Mouse (Mus musculus) midbrain, embryonic 11.5 days (tissue): Measurements from ENCODE around the gene Rab24. TPM values are rescaled to one million over a fixed set of nuclear protein-coding genes. Genes with fewer than 3 reads are reported as not detected.

Source experiments
- ATAC-seq: fragments of 200-750 bp; cut with Nextera tagmentation; 2 replicates; pipeline ENCODE4 v1.8.0; 2017; ENCODE audit warnings: moderate TSS enrichment, moderate library complexity; ENCODE audit not compliant: low FRiP score
- DNase-seq: peaks from one replicate; pipeline ENCODE4 v3.0.0; 2015; ENCODE audit warnings: low spot score; ENCODE audit errors: missing footprints
- H3K27ac ChIP-seq: fragments of 300-500 bp; sonication (generic); 2 replicates; pipeline ENCODE4 v1.5.1; 2014; ENCODE audit warnings: low read depth, low read length
- H3K27me3 ChIP-seq: fragments of 300-500 bp; sonication (generic); 2 replicates; pipeline ENCODE4 v1.6.1; 2014; ENCODE audit warnings: mild to moderate bottlenecking, low read length, moderate library complexity, mixed read lengths; ENCODE audit not compliant: control insufficient read depth, insufficient read depth
- H3K36me3 ChIP-seq: fragments of 300-500 bp; sonication (generic); 2 replicates; pipeline ENCODE4 v1.6.1; 2014; ENCODE audit warnings: mild to moderate bottlenecking, low read length, moderate library complexity, mixed read lengths; ENCODE audit not compliant: control insufficient read depth, insufficient read depth
- H3K4me1 ChIP-seq: fragments of 300-500 bp; sonication (generic); 2 replicates; pipeline ENCODE4 v1.6.1; 2014; ENCODE audit warnings: low read length; ENCODE audit not compliant: control insufficient read depth, insufficient read depth
- H3K4me2 ChIP-seq: fragments of 300-500 bp; sonication (generic); 2 replicates; pipeline ENCODE4 v1.6.1; 2014; ENCODE audit warnings: mild to moderate bottlenecking, moderate library complexity
- H3K4me3 ChIP-seq: fragments of 300-500 bp; sonication (generic); 2 replicates; pipeline ENCODE4 v1.5.1; 2014; ENCODE audit warnings: low read depth, low read length
- H3K9ac ChIP-seq: fragments of 300-500 bp; sonication (generic); 2 replicates; pipeline ENCODE4 v1.6.1; 2014; ENCODE audit warnings: low read length
- H3K9me3 ChIP-seq: fragments of 300-500 bp; sonication (generic); 2 replicates; pipeline ENCODE4 v1.6.1; 2016; ENCODE audit warnings: low read length; ENCODE audit not compliant: control insufficient read depth
- WGBS: fragments of 180-500 bp; shearing (Covaris S2); extraction: QIAGEN DNeasy Blood & Tissue Kit; methylation state at CpG from one replicate; pipeline ENCODE4 v1.1.7; 2014; 5-methylcytosine and 5-hydroxymethylcytosine counted together
- polyA plus RNA-seq: library from polyadenylated mRNA; unstranded; fragments of >200 nt; fragmentation: Nextera tagmentation; extraction: Ambion mirVana; gene quantifications from 2 replicates; pipeline ENCODE4 v1.2.1, GENCODE M21; 2014

Gene Rab24
- polyA plus RNA-seq, result 87.9 and 88.0 TPM in 2 replicates

DNA sequence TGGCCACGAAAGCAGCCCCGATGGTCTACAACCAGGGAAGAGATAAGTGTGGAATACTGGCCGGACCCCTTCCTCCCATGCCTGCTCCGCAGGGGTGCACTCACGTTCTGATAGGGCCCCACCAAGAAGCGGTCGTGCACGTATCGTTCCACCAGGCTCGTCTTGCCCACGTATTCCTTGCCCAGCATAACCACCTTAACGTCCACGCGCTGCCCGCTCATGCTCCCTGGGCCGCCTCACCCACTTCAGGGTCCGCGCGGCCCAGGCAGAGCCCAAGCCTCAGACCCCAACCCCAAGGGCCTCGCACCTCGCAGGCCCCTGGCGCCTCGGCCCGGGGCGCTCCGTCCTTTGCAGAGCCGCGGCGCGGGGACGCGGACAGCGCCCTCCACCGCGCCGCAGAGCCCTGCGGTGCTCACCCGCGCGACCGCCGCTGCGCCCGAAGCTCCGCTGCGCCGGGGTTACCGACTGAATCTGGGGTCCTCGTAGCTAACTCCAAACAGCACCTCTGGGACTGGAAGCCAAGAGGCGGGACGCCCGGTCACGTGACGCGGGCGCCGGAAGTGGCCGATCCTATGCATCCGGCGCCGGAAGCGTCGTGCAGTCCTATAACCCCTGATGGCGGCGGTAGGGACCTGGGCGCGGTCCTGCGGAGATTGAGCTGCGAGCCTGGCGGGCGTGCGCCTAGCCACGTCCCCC is at the start of gene Rab24:
Rab24 (minus strand) TSS at position 513 of the 696 bp plus-strand sequence.
- no peak within 1 kb of the TSS for H3K27ac ChIP-seq
- DNase-seq (peak; percentile 100), ATAC-seq (peak; percentile 91)
- peak within 1 kb of the TSS; percentile 88 for H3K9ac ChIP-seq
- no peaks in the 10 kb centered on the region for H3K27me3 ChIP-seq
- H3K36me3 ChIP-seq, result peaks cover 22% of the 10 kb centered on the region; the same call in 1 of the 2 replicates
- peaks cover 21% of the 10 kb centered on the region for H3K4me1 ChIP-seq
- H3K4me3 ChIP-seq, result peak within 1 kb of the TSS; percentile 89
- peak within 1 kb of the TSS; percentile 82 for H3K4me2 ChIP-seq
- under 1% methylated on average over 73 of the region's 73 CpGs for WGBS
- H3K9me3 ChIP-seq, result no peaks in the 10 kb centered on the region

DNA sequence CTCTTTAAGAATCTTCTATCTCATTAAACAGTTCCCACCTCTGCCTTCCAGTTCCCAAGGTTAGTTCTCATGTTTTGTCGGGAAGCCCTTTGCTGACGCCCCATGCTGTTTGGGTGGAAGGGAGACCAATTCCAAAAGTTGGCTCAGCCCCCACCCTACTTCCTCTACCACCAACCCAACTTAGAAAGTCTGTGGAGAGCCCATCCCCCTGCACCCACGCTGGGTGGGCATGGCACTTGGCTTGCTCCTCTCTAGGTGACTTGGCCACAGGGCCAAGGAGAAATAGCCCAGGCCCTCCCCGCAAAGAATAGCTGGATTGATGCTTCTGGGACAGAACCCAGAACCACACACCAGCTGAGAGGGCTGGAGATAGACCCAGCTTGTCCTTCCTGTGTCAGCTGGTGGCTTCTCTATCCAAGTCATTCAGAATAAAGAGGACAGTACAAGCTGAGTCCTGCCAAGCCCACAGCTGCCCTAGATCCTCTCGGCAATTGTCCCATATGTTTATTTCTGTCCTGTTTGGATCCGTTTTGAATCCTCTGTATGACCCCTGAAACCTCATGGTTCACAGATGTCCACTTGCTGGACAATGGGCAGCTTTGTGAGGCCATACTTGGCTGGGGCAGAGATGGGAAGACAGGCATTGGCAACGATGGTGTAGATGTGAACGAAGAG is 49.4 kb upstream of the Rab24 start:
- WGBS, result 79% methylated on average over 8 of the region's 8 CpGs
- DNase-seq (no peak), ATAC-seq (no peak)
- Histone ChIP-seq H3K9ac (no peak overlapping the region), H3K9me3 (no peaks in the 10 kb centered on the region), H3K4me3 (no peak overlapping the region), H3K27ac (no peak overlapping the region), H3K27me3 (no peaks in the 10 kb centered on the region), H3K4me2 (no peak overlapping the region), H3K36me3 (no peaks in the 10 kb centered on the region), H3K4me1 (no peaks in the 10 kb centered on the region)

DNA sequence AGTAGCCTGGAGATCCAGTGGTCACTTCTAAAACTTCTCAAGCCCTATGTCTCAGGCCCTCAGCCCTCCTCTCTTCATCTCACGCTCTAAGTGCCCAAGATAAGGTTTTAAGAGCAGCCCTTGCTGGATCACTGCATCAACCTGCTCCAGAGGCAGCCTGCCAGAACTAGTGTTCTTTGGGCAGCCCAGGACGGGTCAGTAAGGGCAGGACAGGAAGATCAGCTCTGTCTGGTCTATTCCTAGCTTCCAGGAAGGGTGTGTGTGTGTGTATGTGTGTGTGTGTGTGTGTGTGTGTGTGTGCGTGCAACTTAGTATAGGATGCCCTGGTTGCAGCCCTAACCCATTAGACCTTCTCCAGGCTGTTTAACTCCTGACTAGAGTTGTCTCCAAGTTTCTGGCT is 48.5 kb upstream of the Rab24 start:
- no peaks in the 10 kb centered on the region for H3K4me1 ChIP-seq
- no peaks in the 10 kb centered on the region for H3K9me3 ChIP-seq
- H3K27ac ChIP-seq, result no peak overlapping the region
- H3K36me3 ChIP-seq, result no peaks in the 10 kb centered on the region
- ATAC-seq, result no peak
- no peak overlapping the region for H3K9ac ChIP-seq
- no peaks in the 10 kb centered on the region for H3K27me3 ChIP-seq
- no peak for DNase-seq
- no peak overlapping the region for H3K4me3 ChIP-seq
- 64% methylated on average over 3 of the region's 3 CpGs for WGBS
- H3K4me2 ChIP-seq, result no peak overlapping the region

DNA sequence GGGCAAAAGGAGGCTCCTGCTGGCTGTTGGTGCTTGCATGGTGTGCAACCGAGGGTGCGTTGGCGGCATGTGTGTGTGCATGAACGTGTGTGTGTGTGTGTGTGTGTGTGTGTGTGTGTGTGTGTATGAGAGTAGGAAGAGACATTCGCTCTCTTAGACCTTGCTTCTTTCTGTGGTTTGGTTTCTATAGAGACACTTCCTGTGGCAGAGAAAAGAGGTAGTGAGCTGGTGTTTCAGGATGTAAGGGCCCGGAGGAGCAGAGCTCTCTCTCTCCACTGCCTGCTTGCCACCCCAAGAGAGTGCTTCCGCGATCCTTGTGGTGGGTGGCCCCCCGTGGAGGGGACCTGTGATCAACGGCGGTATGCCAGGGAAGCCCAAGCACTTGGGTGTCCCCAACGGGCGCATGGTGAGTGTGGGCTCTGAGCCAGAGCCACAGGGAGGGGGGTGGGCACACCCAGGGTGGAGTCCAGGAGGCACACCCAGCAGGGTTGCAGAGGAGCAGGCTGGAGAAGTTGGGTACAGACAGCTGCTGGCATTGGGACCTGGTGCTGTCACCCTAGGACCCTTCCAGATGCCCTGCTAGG is 47.9 kb upstream of the Rab24 start, which contains the start of gene Rgs14:
Rgs14 (plus strand) TSS at position 202 of the 584 bp plus-strand sequence.
- no peak for ATAC-seq
- 71% methylated on average over 13 of the region's 13 CpGs for WGBS

DNA sequence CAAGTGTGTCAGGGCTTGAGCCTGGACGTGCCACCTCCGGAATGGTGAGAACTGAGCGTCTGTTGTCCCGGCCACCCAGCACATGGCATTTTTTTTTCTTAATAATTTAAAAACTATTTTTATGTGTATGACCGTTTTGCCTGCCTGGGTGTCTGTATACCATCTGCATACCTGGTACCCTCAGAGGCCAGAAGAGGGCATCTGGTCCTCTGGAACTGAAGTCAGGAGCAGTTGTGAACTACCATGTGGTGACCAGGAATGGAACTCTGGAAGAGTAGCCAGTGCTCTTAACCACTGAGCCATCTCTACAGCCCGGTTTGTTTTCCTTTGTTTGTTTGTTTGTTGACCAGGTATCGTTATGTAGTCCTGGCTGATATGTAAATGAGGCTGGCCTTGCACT is 46.7 kb upstream of the Rab24 start:
- Histone ChIP-seq H3K36me3 (no peaks in the 10 kb centered on the region), H3K9ac (no peak overlapping the region), H3K27ac (no peak overlapping the region), H3K9me3 (no peaks in the 10 kb centered on the region), H3K27me3 (no peaks in the 10 kb centered on the region), H3K4me1 (no peaks in the 10 kb centered on the region), H3K4me2 (no peak overlapping the region), H3K4me3 (no peak overlapping the region)
- ATAC-seq (no peak), DNase-seq (no peak)
- 82% methylated on average over 7 of the region's 7 CpGs for WGBS

More for the DNA sequence above, 47.9 kb upstream of the Rab24 start, which contains the start of gene Rgs14:
- Histone ChIP-seq H3K9me3 (no peaks in the 10 kb centered on the region), H3K27ac (no peak within 1 kb of the TSS), H3K4me2 (no peak within 1 kb of the TSS), H3K36me3 (no peaks in the 10 kb centered on the region), H3K4me1 (no peaks in the 10 kb centered on the region), H3K9ac (no peak within 1 kb of the TSS), H3K4me3 (no peak within 1 kb of the TSS), H3K27me3 (no peaks in the 10 kb centered on the region)
- no peak for DNase-seq

DNA sequence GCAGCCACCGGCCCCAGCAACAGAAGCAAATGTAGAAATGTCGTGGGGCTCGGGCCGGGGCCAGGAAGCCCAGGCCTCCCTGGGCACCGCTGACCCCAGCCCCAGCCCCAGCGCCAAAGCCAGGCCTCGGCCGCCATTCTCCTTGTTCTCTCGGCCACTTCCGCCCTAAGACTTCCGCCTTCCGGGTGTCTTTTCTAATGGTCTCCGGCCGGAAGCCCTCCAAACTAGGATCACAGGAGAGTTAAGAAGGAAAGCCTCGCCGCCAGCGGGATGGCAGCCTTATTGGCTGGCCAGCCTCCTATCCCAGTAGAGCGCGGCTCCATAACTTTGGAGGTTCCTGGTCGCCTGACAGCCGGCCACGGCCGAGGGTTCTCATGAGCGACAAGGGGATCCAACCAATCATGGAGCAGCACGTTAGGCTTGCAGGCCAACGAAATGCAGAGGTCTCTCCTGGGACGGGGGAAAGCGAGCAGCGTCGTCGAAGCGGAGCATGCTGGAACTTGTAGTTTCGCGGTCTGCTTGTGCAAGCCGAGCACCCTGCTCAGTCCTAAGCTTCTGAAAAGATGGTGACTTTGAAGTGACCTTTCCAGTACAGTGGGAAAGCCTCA is 40.8 kb upstream of the Rab24 start, which contains the start of gene Lman2:
Lman2 (minus strand) TSS at position 331 of the 608 bp plus-strand sequence.
- Histone ChIP-seq H3K4me1 (peaks cover 12% of the 10 kb centered on the region), H3K4me2 (peak within 1 kb of the TSS; percentile 87), H3K9ac (peak within 1 kb of the TSS; percentile 73), H3K36me3 (no peaks in the 10 kb centered on the region; the same call in 1 of the 2 replicates), H3K9me3 (no peaks in the 10 kb centered on the region), H3K27me3 (no peaks in the 10 kb centered on the region), H3K27ac (peak within 1 kb of the TSS; percentile 96), H3K4me3 (peak within 1 kb of the TSS; percentile 98)
- ATAC-seq (peak; percentile 99), DNase-seq (peak; percentile 99)
- under 1% methylated on average over 35 of the region's 35 CpGs for WGBS

DNA sequence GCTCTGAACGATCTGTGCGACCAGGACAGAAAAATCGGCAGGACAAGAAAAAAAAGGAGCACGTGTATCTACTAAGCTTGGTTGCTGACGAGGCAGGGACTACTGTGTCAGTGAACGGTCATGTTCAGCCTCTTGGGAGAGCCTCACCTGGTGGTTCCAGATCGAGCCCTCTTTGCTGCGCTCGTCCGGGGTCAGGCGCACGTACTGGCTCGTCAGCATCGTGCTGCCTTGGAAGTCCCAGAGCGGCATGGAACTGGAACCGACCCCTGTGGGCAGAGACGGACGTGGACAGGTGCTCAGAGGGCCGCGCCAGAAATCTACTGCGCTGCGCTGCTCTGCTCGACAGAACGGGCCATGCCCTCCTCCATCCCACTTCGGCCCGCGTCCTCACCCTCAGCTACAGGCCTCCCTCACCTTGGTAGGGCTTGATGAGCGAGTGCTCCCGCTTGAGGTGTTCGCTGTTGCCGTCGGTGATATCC is 40.3 kb upstream of the Rab24 start:
- WGBS, result 2% methylated on average over 32 of the region's 32 CpGs
- DNase-seq, result no peak
- Histone ChIP-seq H3K27me3 (no peaks in the 10 kb centered on the region), H3K27ac (peak overlapping the region; percentile 96), H3K4me3 (peak overlapping the region; percentile 98), H3K9me3 (no peaks in the 10 kb centered on the region), H3K36me3 (no peaks in the 10 kb centered on the region; the same call in 1 of the 2 replicates), H3K4me2 (peak overlapping the region; percentile 87), H3K9ac (peak overlapping the region; percentile 73), H3K4me1 (peaks cover 12% of the 10 kb centered on the region)
- peak; percentile 64 for ATAC-seq

DNA sequence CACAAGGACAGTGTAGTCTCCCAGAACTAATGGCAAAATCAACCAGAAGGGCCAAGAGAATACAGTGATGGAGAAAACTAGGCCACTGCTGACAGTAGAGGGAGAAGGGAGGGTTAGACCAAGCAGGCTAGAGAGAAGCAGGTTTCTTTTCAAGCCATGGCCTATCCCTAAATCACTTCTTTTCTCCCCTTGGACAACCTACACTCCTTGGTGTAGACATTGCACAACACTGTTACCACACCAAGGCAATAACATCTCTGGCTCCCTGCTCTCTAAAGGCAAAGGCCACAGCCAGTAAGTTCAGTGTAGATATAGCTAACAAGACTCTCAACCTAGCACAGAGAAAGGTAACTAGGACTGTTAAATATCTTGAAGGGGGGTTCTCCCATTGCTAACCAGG is 39.4 kb upstream of the Rab24 start:
- DNase-seq (no peak), ATAC-seq (no peak)
- peaks cover 12% of the 10 kb centered on the region for H3K4me1 ChIP-seq
- peak overlapping the region; percentile 98 for H3K4me3 ChIP-seq
- H3K27me3 ChIP-seq, result no peaks in the 10 kb centered on the region
- H3K27ac ChIP-seq, result no peak overlapping the region
- H3K4me2 ChIP-seq, result peak overlapping the region; percentile 87
- H3K36me3 ChIP-seq, result no peaks in the 10 kb centered on the region; the same call in 1 of the 2 replicates
- H3K9me3 ChIP-seq, result no peaks in the 10 kb centered on the region
- H3K9ac ChIP-seq, result no peak overlapping the region
